Mouse (Mus musculus) R1 (cell line): Measurements from ENCODE around the gene Elmsan1.

Experiments
- DNase-seq: peaks from one replicate; pipeline ENCODE4 v3.0.0-alpha.2; 2018; ENCODE audit warnings: low read depth, low spot score

Gene Elmsan1

GRCm38 (mm10) chr12:84151911-84152310 lies 66.8 kb downstream of the Elmsan1 start:
- DNase-seq, result no peak

GRCm38 (mm10) chr12:84150976-84151375 lies 67.7 kb downstream of the Elmsan1 start:
- DNase-seq, result no peak

DNA sequence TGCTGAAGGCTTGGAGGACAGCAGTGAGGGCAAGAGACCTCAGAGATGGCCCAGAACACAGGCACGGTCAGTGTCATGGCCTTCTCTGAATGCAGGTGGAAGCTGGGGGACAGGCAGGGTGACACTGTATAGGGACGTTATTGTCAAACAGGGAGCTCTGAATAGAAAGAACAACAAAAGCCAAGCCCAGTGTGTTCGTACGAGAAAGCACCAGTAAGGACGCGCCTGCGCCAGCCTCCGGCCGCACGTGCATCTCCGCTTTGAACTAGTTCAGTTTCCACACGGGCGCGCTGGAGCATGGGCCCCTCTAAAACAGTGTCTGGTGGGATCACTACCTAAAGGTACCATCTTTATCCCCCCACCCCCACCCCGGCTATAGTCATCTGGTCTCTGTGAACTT lies 68.7 kb downstream of the Elmsan1 start:
- DNase-seq, result no peak

GRCm38 (mm10) chr12:84148622-84149012 lies 70.1 kb downstream of the Elmsan1 start:
- no peak for DNase-seq

DNA sequence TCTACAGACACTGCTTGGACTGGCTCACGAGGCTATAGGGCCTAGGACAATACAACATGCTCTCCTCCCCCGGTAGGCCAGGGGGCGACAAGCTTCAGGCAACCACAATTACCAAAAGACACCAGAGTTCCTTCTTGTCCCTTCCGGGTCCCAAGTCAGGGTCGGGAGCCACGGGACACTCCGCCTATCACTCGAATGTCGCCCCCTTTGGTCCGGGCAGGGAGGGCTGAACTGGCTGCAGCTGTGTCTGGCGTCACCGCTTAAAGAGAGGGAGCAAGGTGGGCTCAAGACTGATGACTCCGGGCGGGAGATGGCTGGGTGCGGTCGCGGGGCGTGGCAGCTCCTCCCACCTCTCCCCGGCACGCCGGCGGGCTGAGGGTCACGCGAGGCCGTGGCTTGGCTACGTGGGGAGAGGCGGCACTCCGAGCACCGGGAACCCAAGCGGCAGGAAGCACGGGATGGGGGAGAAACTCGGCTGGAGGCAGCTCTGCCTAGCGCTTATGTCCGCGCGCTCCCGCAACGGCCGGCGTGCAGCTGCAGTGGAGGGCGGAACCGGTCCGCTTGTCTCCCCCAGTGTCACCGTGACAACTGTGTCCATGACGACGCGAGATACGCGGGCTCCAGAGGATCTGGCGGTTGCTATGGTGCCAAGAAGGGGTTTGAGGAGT lies 70.6 kb downstream of the Elmsan1 start, which contains the start of gene Pnma1:
Gene Pnma1, minus strand, starts transcription at position 536 of the 668 bp plus-strand sequence.
- peak; percentile 94 for DNase-seq

GRCm38 (mm10) chr12:84142281-84143050 lies 76.2 kb downstream of the Elmsan1 start:
- DNase-seq, result no peak

- no peak for DNase-seq
Observed at GRCm38 (mm10) chr12:84141271-84141670, 77.4 kb downstream of the Elmsan1 start.

DNA sequence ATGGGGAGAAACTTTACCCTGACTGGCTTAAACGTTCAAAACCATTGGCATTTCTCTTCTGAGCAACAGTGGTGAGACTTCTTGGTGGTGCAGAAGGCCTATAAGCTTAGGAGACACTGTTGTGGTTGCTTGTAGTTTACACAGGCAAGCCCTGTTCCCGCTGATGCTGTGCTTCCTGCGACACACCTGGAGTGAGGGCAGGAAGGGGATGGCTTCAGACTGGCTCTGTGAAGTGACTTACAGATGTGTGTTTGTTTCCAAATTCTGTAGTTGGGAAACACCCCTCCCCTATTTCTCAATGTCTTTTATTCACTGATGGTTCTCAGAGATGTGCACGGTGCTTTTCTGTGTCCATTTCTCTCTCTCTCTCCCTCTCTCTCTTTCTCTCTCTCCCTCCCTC lies 78.5 kb downstream of the Elmsan1 start:
- no peak for DNase-seq

DNA sequence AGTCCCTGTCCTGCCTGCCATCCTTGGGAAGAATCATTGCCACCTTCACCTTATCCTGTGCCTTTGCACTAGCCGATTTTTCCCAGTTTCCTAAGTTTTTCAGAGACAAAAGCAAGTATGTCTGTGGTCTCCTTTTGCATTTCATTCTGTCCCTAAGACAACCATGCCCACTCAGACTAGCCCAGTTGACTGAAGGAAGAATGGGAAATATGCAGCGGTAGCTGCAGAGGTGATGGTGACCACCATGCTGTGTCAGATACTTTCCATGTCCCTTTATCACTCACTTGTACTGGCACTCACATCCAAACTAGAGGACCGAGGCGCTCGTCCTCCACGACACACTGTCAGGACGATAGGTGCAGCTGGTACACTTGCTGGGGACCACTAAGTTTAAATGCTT lies 81.5 kb downstream of the Elmsan1 start:
- no peak for DNase-seq

- peak; percentile 76 for DNase-seq
Observed at GRCm38 (mm10) chr12:84132265-84132664, 86.4 kb downstream of the Elmsan1 start.

DNA sequence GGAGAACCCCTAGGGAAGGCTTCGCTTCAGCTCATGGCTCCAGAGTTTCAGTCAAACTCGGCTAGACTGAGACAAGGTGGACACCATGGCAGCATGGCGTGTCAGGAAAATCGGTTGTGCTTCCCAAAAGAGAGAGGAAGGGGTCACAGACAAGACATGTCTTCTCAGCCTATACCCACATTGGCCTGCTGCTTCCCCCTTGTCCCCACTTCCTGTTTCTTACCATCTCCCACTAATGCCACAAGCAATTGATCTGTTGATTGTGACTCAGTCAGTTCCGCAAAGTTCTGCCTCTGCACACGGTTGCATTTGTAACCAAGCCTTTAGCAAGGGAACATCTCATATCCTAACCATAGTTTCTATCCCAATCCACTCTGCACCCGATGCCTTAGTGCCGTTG lies 88.8 kb downstream of the Elmsan1 start:
- DNase-seq, result no peak

DNA sequence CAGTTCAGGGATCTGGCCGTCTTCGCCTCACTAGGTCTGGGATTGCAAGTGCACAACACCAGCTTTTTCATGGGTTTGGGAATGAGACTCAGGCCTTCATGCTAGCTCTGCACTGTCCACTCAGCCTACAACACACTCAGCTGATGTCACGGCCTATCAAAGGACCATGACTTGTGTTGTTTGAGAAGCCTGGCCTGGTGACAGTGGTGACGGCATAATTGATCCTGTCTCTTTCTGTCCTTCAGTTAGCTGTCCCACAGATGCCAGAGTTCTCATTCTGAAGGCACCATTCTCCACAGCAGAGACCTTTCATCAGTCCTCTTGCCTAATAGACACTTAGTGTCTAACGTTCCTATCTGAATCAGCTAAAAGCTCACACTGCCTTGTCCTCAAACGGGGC lies 90.1 kb downstream of the Elmsan1 start:
- no peak for DNase-seq

DNA sequence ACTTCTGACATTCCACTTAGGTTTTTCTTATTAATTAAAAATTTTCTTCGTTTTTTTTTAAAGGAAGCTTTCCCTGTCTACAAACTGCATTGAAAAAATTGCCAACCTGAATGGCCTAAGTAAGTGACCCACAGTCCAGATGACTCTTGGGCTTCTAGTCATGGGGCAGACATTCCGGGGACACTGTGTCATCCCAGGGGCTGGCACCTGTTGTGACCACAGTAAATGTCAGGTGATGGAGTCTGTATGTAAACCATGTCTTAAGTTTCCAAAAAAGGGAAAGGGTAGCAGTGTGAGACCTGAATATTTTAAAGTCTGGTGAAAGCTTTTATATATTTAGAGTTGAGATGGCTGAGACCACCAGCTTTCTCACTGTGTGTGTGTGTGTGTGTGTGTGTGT lies 91.8 kb downstream of the Elmsan1 start:
- DNase-seq, result no peak

DNA sequence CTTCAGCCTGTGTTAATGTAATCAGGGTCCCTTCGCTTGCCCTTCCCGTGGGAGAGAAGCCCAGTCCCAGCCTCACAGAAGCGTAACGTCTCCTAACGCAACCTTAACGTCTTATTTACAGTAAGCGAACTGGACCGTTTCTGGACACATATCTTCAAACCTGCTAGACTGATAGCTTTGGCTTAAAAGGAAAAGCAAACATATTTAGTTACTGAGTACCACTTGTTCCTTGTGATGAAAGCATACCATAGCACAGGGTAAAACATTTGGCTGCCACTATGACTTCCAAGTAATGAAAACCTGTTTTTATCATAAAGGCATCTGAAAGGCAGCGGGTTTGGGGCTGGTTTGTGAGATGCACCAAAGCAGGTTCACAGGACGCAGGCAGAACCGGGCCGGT lies 92.8 kb downstream of the Elmsan1 start:
- no peak for DNase-seq

DNA sequence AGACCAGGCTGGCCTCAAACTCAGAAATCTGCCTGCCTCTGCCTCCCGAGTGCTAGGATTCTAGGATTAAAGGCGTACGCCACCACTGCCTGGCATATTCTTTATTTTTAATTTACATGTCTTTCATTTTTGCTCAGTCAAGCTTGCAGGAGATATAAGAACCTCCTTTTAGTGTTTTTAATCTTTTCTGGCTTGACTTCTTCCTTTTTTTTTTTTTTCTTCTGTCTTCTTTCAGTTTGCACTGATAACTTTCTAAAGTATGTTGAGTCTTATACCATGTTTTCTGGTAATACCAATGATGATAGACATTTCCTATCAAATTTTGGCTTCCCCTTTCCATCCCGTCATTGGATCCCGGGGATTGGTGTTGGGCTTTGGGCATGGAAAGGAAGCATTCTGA lies 99.1 kb downstream of the Elmsan1 start:
- no peak for DNase-seq

GRCm38 (mm10) chr12:84114153-84114994 lies 104.3 kb downstream of the Elmsan1 start, which contains the start of gene Dnal1:
Dnal1 (plus strand) TSS chr12:84114366.
- DNase-seq, result peak; percentile 93

GRCm38 (mm10) chr12:84113676-84114075 lies 105.0 kb downstream of the Elmsan1 start:
- DNase-seq, result no peak

DNA sequence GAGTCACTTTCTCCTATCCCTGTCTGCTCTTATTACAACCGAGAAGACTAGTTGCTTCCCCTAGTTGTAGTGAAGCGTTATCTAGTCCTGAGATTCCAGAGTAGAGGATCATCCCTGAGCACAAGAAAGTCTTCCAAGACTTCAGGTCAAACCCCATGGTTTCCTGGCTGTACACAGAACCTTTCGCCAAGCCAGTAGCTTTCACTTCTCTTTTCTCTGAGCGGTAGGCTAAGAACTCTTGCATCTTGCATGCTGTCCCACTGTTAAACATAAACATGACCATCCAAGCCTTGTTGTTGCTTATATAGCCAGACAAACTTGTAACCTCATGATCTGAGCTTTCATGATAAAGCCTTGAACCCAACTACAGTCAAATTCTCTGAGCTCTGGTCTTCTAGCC lies 107.9 kb downstream of the Elmsan1 start:
- no peak for DNase-seq

GRCm38 (mm10) chr12:84109924-84110323 lies 108.8 kb downstream of the Elmsan1 start:
- no peak for DNase-seq

- DNase-seq, result peak; percentile 43
Observed at GRCm38 (mm10) chr12:84107692-84108091, 111.0 kb downstream of the Elmsan1 start.

GRCm38 (mm10) chr12:84107012-84107411 lies 111.7 kb downstream of the Elmsan1 start:
- no peak for DNase-seq

DNA sequence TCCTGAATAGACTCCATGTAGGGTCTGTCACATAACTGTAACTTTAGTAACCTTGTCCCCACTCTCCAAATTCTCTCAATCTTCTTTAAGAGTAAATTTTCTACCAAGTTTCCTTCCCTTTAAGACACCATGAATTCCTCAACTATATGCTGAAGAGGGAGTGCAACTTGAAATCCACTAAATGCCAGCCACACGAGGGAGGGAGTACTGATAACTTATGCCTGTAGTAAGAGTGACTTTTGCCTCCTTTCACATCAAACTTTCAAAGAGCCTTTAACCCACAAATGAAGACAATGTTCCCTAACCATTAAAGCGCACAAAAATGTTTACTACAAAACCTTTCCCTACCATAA lies 117.2 kb downstream of the Elmsan1 start:
- DNase-seq, result peak; percentile 30
